Mouse (Mus musculus) liver, embryonic 14.5 days (tissue): ENCODE results near the gene Capn2.

Experiments
- CTCF ChIP-seq: IDR thresholded peaks from 2 replicates; pipeline ENCODE4 v1.5.1; 2016; ENCODE audit warnings: antibody characterized with exemption, low read depth, control low read depth
- EP300 ChIP-seq: IDR thresholded peaks from 2 replicates; pipeline ENCODE4 v1.6.1; 2016; ENCODE audit warnings: antibody characterized with exemption, low read depth

- TF ChIP-seq CTCF (no peak), EP300 (no peak)
Measured at GRCm38 (mm10) chr1:182522961-182523360, 5.6 kb upstream of the Capn2 start.
